Mouse (Mus musculus): ENCODE results near the gene Cgrrf1. TPM values are rescaled to one million over a fixed set of nuclear protein-coding genes. Genes with fewer than 3 reads are reported as not detected.

Cgrrf1 gene
- polyA plus RNA-seq, 1 experiment from 2014 or later, result 34.1 TPM

GRCm38 (mm10) chr14:46832354-46833272, 688 bp downstream of the Cgrrf1 start:
- no peaks in the 10 kb centered on the region for H3K27me3 ChIP-seq (ENCODE audit: insufficient read depth, poor library complexity, severe bottlenecking)
- H3K4me1 ChIP-seq (replicated peaks), result peaks cover 26% of the 10 kb centered on the region
- H3K9me3 ChIP-seq, result no peaks in the 10 kb centered on the region
- WGBS, result 10% methylated on average over 40 of the region's 40 CpGs
- DNase-seq (ENCODE audit: low spot score), result no peak
- H3K4me3 ChIP-seq, result peak overlapping the region; percentile 93
- no peaks in the 10 kb centered on the region for H3K36me3 ChIP-seq
- H3K27ac ChIP-seq, result peak overlapping the region; percentile 92

DNA sequence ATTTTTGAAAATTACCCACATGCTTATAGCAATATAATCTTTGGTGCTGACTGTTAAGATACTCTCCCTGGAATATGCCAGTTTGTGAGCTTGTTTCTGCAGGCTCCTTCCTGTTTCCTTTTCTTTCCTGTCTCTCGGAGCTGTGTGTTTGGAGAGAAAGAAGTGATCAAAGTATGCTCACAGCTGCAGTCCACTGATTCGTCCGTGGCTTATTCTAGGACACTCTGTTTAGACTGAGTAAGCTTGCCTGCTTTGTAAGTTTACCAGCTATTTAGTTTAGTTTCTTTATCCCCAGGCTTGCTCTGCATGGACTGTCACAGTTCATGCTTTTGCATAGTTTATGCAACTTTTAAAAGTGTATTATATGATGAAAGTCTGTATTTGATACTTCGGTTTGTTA, 7.4 kb downstream of the Cgrrf1 start:
- 79% methylated on average over 4 of the region's 4 CpGs for WGBS
- no peak overlapping the region for H3K27ac ChIP-seq
- peaks cover 41% of the 10 kb centered on the region for H3K36me3 ChIP-seq
- H3K4me1 ChIP-seq (replicated peaks), result 0 out of 2 replicates have a peak, but pooled peaks cover 1% of the 10 kb centered on the region
- no peaks in the 10 kb centered on the region for H3K27me3 ChIP-seq (ENCODE audit: insufficient read depth, poor library complexity, severe bottlenecking)
- H3K4me3 ChIP-seq, result no peak overlapping the region
- no peaks in the 10 kb centered on the region for H3K9me3 ChIP-seq
- DNase-seq (ENCODE audit: low spot score), result no peak

DNA sequence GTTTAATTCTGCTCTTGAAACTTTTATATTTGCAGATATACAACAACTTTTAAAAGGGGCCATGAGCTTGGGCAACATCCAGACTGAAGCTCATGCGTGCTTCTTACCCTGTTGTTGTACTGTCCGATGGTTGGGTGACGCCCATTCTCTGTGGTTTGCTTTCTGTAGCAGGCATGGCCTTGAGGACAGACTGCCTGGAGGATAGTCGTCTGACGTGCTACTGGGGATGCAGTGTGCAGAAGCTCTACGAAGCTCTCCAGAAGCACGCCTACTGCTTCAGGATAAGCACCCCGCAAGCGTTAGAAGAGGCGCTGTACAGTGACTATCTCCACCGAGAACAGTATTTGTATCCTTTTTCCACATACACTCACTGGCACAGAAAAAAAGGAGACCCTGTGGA, 13.8 kb downstream of the Cgrrf1 start:
- Histone ChIP-seq H3K36me3 (peaks cover 77% of the 10 kb centered on the region), H3K4me3 (no peak overlapping the region), H3K4me1 (replicated peaks) (no peaks in the 10 kb centered on the region), H3K27me3 (ENCODE audit: insufficient read depth, poor library complexity, severe bottlenecking) (no peaks in the 10 kb centered on the region), H3K9me3 (no peaks in the 10 kb centered on the region), H3K27ac (no peak overlapping the region)
- DNase-seq (ENCODE audit: low spot score), result no peak
- WGBS, result 94% methylated on average over 11 of the region's 11 CpGs

GRCm38 (mm10) chr14:46848063-46848590, 16.2 kb downstream of the Cgrrf1 start:
- WGBS, result 80% methylated on average over 4 of the region's 4 CpGs
- H3K36me3 ChIP-seq, result peaks cover 55% of the 10 kb centered on the region

DNA sequence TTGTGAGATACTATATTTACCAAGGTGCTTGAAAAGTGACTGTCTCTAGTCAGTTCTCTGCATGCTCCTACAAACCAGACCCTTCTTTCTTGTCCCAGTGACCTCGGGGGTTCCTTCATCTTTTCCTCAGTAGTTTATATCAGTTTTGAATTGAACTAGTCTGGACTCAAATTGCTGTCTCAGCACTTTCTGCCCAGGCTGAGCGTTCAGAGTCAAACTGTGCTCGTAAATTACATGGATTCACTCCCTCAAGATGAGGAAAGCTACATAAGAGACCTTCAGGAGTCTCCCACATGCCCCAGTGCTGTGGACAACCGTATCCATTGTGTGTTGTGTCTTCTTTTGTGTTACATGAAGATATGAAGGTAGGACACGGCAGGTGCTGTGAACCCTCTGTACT, 16.8 kb downstream of the Cgrrf1 start:
- DNase-seq (ENCODE audit: low spot score), result no peak
- Histone ChIP-seq H3K27me3 (ENCODE audit: insufficient read depth, poor library complexity, severe bottlenecking) (no peaks in the 10 kb centered on the region), H3K27ac (no peak overlapping the region), H3K36me3 (peaks cover 52% of the 10 kb centered on the region), H3K9me3 (no peaks in the 10 kb centered on the region), H3K4me1 (replicated peaks) (no peaks in the 10 kb centered on the region), H3K4me3 (no peak overlapping the region)
- 89% methylated on average over 5 of the region's 5 CpGs for WGBS

More at GRCm38 (mm10) chr14:46848063-46848590, 16.2 kb downstream of the Cgrrf1 start:
- H3K4me3 ChIP-seq, result no peak overlapping the region
- no peak overlapping the region for H3K27ac ChIP-seq
- DNase-seq (ENCODE audit: low spot score), result no peak
- no peaks in the 10 kb centered on the region for H3K4me1 ChIP-seq (replicated peaks)
- H3K9me3 ChIP-seq, result no peaks in the 10 kb centered on the region
- no peaks in the 10 kb centered on the region for H3K27me3 ChIP-seq (ENCODE audit: insufficient read depth, poor library complexity, severe bottlenecking)

- no peak for DNase-seq (ENCODE audit: low spot score)
- 96% methylated on average over 1 of the region's 1 CpGs for whole genome bisulfite sequencing
- no peak overlapping the region for H3K27ac ChIP-seq
- no peaks in the 10 kb centered on the region for H3K9me3 ChIP-seq
- no peaks in the 10 kb centered on the region for H3K27me3 ChIP-seq (ENCODE audit: insufficient read depth, poor library complexity, severe bottlenecking)
- no peaks in the 10 kb centered on the region for H3K4me1 ChIP-seq (replicated peaks)
- no peak overlapping the region for H3K4me3 ChIP-seq
- H3K36me3 ChIP-seq, result peaks cover 52% of the 10 kb centered on the region
Observed at GRCm38 (mm10) chr14:46849769-46850168, 17.8 kb downstream of the Cgrrf1 start.

DNA sequence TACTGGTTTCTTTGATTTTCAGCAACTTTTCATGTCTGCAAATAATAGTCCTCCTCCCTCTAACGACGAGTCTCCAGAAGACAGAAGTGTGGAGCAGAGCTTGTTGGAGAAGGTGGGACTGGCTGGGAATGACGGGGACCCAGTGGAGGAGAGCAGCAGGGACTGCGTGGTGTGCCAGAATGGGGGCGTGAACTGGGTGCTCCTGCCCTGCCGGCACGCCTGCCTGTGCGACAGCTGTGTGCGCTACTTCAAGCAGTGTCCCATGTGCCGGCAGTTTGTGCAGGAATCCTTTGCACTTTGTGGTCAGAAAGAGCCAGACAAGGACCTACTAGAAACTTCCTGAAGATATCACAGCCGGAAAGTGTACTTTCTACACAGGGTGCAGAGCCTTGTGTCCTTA, 21.8 kb downstream of the Cgrrf1 start:
- DNase-seq (ENCODE audit: low spot score), result no peak
- 89% methylated on average over 11 of the region's 11 CpGs for WGBS
- no peaks in the 10 kb centered on the region for H3K9me3 ChIP-seq

DNA sequence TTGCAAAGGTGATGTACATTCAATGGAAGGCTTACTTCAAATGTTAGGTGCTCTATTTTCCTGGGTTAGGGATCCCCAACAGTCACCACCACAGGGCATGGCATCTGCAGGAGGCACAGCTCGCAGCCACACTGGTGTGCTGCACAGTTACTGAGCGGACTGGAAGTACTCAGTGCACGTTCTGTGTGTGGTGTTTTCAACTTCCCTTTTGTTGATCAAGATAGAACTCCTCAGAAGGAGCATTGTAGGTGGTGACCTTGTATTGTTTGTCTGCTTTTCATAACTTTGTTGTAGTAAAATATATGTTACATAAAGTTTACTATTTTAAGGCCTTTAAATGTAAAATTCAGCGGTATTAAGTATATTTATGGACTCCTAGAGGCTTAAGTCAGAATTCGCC, 31.0 kb downstream of the Cgrrf1 start:
- no peak overlapping the region for H3K4me3 ChIP-seq
- H3K27me3 ChIP-seq (ENCODE audit: insufficient read depth, poor library complexity, severe bottlenecking), result no peaks in the 10 kb centered on the region
- WGBS, result 90% methylated on average over 5 of the region's 5 CpGs
- no peaks in the 10 kb centered on the region for H3K4me1 ChIP-seq (replicated peaks)
- peaks cover 5% of the 10 kb centered on the region; the same call in 1 of the 2 replicates for H3K36me3 ChIP-seq
- DNase-seq (ENCODE audit: low spot score), result no peak
- no peaks in the 10 kb centered on the region for H3K9me3 ChIP-seq
- H3K27ac ChIP-seq, result no peak overlapping the region

More for the DNA sequence above, 21.8 kb downstream of the Cgrrf1 start:
- no peaks in the 10 kb centered on the region for H3K4me1 ChIP-seq (replicated peaks)
- no peaks in the 10 kb centered on the region for H3K27me3 ChIP-seq (ENCODE audit: insufficient read depth, poor library complexity, severe bottlenecking)
- H3K27ac ChIP-seq, result no peak overlapping the region
- no peak overlapping the region for H3K4me3 ChIP-seq
- H3K36me3 ChIP-seq, result peaks cover 26% of the 10 kb centered on the region

DNA sequence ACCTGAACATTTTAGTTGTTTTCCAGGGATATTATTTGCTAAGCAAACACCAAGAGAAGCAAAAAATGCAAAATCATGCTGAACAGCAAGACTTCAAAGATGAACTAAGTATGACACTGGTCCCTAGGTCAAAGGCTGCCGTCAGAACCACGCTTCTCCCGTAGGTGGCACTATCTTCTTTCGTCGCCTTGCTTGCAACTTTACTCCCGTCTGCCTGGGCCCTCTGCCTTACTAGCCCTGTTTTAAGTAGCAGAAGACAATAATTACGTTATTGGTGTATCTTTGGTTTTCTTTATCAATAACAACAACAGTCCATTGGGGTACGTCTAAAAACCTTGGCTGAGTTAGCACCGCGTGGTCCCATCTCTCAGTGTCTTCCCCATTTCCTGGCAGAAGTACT, 49.0 kb downstream of the Cgrrf1 start:
- DNase-seq (ENCODE audit: low spot score), result peak; percentile 67
- WGBS, result 4% methylated on average over 10 of the region's 10 CpGs
- no peaks in the 10 kb centered on the region for H3K36me3 ChIP-seq
- peaks cover 44% of the 10 kb centered on the region for H3K4me1 ChIP-seq (replicated peaks)
- no peak overlapping the region for H3K27ac ChIP-seq
- H3K4me3 ChIP-seq, result no peak overlapping the region
- no peaks in the 10 kb centered on the region for H3K9me3 ChIP-seq
- H3K27me3 ChIP-seq (ENCODE audit: insufficient read depth, poor library complexity, severe bottlenecking), result peaks cover 27% of the 10 kb centered on the region

DNA sequence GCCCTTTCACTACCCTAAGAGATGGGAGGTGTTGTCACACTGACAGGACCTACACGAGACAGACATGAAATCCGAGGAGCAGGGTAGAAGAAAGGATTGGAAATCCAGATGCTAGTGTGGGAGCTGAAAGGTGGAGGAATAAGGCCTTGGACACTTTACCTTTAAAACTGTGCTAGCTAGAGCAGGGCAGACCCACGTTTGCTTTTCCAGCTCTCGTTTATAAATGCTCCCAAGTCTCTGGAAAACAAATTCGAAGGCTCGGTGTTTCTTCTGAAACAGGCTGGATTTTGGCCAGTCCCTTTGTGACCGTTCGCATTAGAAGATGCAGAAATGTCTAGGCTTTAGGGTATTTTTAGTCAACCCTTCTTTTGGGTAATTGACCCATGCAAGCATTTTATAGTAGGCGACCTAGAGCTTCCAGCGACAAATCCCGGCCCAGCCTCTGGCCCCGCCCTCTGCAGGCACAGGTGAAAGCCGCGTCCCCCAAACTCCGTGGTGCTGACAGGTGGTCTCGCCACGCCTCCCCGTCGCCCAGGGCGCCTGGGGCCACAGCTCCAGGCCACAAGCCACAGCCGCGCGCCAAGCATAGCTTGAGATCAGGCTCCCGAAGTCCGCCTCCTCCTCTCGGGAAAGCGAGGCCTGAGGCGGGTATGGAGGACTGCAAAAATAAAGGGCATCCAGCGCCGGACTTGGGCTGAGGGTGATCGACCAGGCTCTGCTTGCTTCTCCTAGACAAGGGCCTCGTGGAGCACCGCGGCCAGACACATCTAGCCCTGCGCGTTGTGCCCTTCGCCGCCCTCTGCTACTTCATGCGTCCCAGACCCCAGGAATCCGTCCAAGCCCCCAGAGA, 49.9 kb downstream of the Cgrrf1 start:
- peak overlapping the region; percentile 72 for H3K4me3 ChIP-seq
- DNase-seq (ENCODE audit: low spot score), result peak; percentile 68
- peaks cover 27% of the 10 kb centered on the region for H3K27me3 ChIP-seq (ENCODE audit: insufficient read depth, poor library complexity, severe bottlenecking)
- 3% methylated on average over 40 of the region's 40 CpGs for WGBS
- no peaks in the 10 kb centered on the region for H3K36me3 ChIP-seq
- no peaks in the 10 kb centered on the region for H3K9me3 ChIP-seq
- peak overlapping the region; percentile 90 for H3K27ac ChIP-seq
- peaks cover 47% of the 10 kb centered on the region for H3K4me1 ChIP-seq (replicated peaks)

- Histone ChIP-seq H3K27ac (peak within 1 kb of the TSS; percentile 90), H3K4me3 (peak within 1 kb of the TSS; percentile 72), H3K9me3 (no peaks in the 10 kb centered on the region), H3K27me3 (ENCODE audit: insufficient read depth, poor library complexity, severe bottlenecking) (peaks cover 27% of the 10 kb centered on the region), H3K4me1 (replicated peaks) (peaks cover 47% of the 10 kb centered on the region), H3K36me3 (no peaks in the 10 kb centered on the region)
- WGBS, result 1% methylated on average over 54 of the region's 54 CpGs
- DNase-seq (ENCODE audit: low spot score), result peak; percentile 80
Observed at GRCm38 (mm10) chr14:46882431-46883067, 50.6 kb downstream of the Cgrrf1 start, which contains the start of gene Samd4. TSS of gene Samd4 (plus strand) at chr14:46882854.
